Mouse (Mus musculus) liver, embryonic 15.5 days (tissue): ENCODE data around the gene Dock11. TPM values are rescaled to one million over a fixed set of nuclear protein-coding genes. Genes with fewer than 3 reads are reported as not detected.
A peak's percentile ranks its signal among the peaks of the same experiment; 100 is the strongest.

Experiments used
- ATAC-seq: fragments of 200-750 bp; cut with Nextera tagmentation; 2 replicates; pipeline ENCODE4 v1.8.0; 2017; ENCODE audit warnings: moderate number of reproducible peaks, mild to moderate bottlenecking, moderate library complexity; ENCODE audit not compliant: insufficient read depth
- H3K27ac ChIP-seq: fragments of 300-500 bp; sonication (generic); replicated peaks from 2 replicates; pipeline ENCODE4 v1.5.1; 2015; ENCODE audit warnings: mild to moderate bottlenecking, inconsistent platforms
- H3K27me3 ChIP-seq: fragments of 300-500 bp; sonication (generic); 2 replicates; pipeline ENCODE4 v1.6.1; 2015; ENCODE audit warnings: mild to moderate bottlenecking, inconsistent platforms
- H3K36me3 ChIP-seq: fragments of 300-500 bp; sonication (generic); replicated peaks from 2 replicates; pipeline ENCODE4 v1.6.1; 2015; ENCODE audit warnings: moderate library complexity, mild to moderate bottlenecking, inconsistent platforms
- H3K4me1 ChIP-seq: fragments of 300-500 bp; sonication (generic); replicated peaks from 2 replicates; pipeline ENCODE4 v1.6.1; 2015; ENCODE audit warnings: inconsistent platforms
- H3K4me2 ChIP-seq: fragments of 300-500 bp; sonication (generic); 2 replicates; pipeline ENCODE4 v1.6.1; 2015; ENCODE audit warnings: moderate library complexity, mild to moderate bottlenecking, inconsistent platforms
- H3K4me3 ChIP-seq: fragments of 300-500 bp; sonication (generic); replicated peaks from 2 replicates; pipeline ENCODE4 v1.5.1; 2015; ENCODE audit warnings: mild to moderate bottlenecking, inconsistent platforms
- H3K9ac ChIP-seq: fragments of 300-500 bp; sonication (generic); 2 replicates; pipeline ENCODE4 v1.6.1; 2015; ENCODE audit warnings: moderate library complexity, mild to moderate bottlenecking, inconsistent platforms
- H3K9me3 ChIP-seq: fragments of 300-500 bp; sonication (generic); replicated peaks from 2 replicates; pipeline ENCODE4 v1.6.1; 2016; ENCODE audit warnings: inconsistent platforms
- WGBS: fragments of 180-500 bp; shearing (Covaris S2); methylation state at CpG from one replicate; pipeline ENCODE4 v1.1.7; 2015; ENCODE audit warnings: mixed read lengths; ENCODE audit not compliant: insufficient replicate concordance; 5-methylcytosine and 5-hydroxymethylcytosine counted together
- polyA plus RNA-seq: library from polyadenylated mRNA; unstranded; fragments of >200 nt; fragmentation: Nextera tagmentation; extraction: Ambion mirVana; gene quantifications from 2 replicates; pipeline ENCODE4 v1.2.1, GENCODE M21; 2015

Gene Dock11
- polyA plus RNA-seq = 2.4 and 2.9 TPM in 2 replicates

GRCm38 (mm10) chrX:35888087-35888895, at the start of gene Dock11:
Gene Dock11, plus strand, starts transcription at chrX:35888832.
- Histone ChIP-seq H3K27me3 (peaks cover 21% of the 10 kb centered on the region), H3K36me3 (no peaks in the 10 kb centered on the region), H3K9me3 (no peaks in the 10 kb centered on the region), H3K27ac (no peak within 1 kb of the TSS), H3K4me2 (peak within 1 kb of the TSS; percentile 58), H3K4me3 (peak within 1 kb of the TSS; percentile 53), H3K4me1 (no peaks in the 10 kb centered on the region), H3K9ac (peak within 1 kb of the TSS; percentile 21; the same call in 1 of the 2 replicates)
- ATAC-seq = peak; percentile 52; the same call in 1 of the 2 replicates
- WGBS = 15% methylated on average over 35 of the region's 38 CpGs

DNA sequence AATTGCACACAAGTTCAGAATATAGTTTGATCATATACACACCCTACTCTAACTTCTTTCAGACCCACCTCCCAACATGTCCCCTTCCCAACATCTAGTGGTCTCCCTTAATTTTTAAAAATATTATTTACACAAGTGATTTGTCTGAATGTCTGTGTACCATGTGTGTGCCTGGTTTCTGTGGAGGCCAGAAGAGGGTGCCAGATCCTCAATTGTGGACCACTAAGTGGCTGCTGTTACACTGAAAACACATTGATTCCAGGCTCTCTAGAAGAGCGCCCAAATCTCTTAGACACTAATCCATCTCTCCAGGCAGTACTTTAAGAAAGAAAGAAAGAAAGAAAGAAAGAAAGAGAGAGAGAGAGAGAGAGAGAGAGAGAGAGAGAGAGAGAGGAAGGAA, 8.9 kb upstream of the Dock11 start:
- 63% methylated on average over 1 of the region's 1 CpGs for WGBS

DNA sequence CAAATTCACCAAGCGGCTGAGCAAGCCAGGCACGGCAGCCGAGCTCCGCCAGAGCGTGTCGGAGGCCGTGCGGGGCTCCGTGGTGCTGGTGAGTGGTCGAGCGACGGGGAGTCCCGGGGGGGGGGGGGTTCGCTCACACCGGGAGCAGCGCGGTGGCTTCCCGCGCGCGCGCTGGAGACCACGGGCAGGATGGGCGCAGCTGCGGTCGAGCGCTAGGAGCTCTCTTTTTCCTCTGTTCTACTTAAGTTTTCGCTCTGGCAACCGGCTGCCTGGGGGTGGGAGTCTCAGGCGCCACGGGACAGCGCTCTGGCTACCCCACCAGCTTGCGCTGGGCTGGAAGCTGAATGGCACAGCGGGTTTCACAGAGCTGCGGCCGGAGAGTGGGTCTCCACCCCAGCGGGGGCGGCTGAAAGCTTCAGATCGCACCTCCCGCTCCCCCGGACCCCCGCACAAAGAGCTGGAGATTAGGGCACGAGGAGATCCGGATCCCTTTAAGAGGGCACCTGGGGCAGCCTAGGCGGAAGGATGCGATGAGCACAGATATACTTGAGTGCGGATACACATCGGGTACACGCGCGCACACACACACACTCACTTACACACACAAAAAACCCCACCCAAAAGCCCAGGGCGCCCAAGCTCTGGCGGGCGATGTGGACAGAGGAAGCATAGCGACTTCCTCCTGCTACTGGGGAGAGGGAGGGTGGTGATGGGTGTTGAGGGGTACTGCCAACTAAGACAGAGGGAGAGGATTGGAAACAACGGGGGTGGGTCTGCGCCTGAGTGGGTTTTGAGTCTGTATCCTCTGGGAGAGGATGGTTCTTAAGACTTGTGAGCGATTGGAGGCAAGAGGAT, 540 bp downstream of the Dock11 start:
- H3K27ac ChIP-seq = no peak overlapping the region

More for the DNA sequence above, 8.9 kb upstream of the Dock11 start:
- H3K9ac ChIP-seq = no peak overlapping the region
- H3K4me3 ChIP-seq = no peak overlapping the region
- H3K4me2 ChIP-seq = no peak overlapping the region
- H3K27me3 ChIP-seq = no peaks in the 10 kb centered on the region
- no peaks in the 10 kb centered on the region for H3K36me3 ChIP-seq
- H3K9me3 ChIP-seq = no peaks in the 10 kb centered on the region
- no peaks in the 10 kb centered on the region for H3K4me1 ChIP-seq
- no peak for ATAC-seq
- H3K27ac ChIP-seq = no peak overlapping the region

DNA sequence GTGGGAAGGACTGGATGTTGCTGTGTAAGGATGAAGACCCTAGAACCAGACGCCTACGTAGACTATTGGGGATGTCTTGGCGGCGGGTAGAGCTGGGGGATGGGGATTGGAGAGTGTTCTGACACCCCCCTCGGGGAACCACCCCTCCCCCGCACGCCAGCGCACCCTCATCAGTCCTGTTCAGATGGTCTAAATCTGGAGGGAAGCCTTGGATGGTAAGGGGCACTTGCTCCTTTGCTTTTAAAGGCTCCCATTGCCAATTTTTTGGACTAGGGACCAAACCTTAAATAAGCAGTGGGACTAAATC, 1.1 kb downstream of the Dock11 start:
- no peak for ATAC-seq
- Histone ChIP-seq H3K27me3 (peaks cover 21% of the 10 kb centered on the region), H3K4me2 (peak overlapping the region; percentile 58), H3K4me1 (no peaks in the 10 kb centered on the region), H3K36me3 (no peaks in the 10 kb centered on the region), H3K9ac (no peak overlapping the region), H3K9me3 (no peaks in the 10 kb centered on the region), H3K4me3 (peak overlapping the region; percentile 53), H3K27ac (no peak overlapping the region)
- 13% methylated on average over 8 of the region's 8 CpGs for WGBS

More for the DNA sequence above, 540 bp downstream of the Dock11 start:
- H3K4me1 ChIP-seq = no peaks in the 10 kb centered on the region
- peaks cover 21% of the 10 kb centered on the region for H3K27me3 ChIP-seq
- no peaks in the 10 kb centered on the region for H3K9me3 ChIP-seq
- peak overlapping the region; percentile 21; the same call in 1 of the 2 replicates for H3K9ac ChIP-seq
- peak overlapping the region; percentile 53 for H3K4me3 ChIP-seq
- H3K36me3 ChIP-seq = no peaks in the 10 kb centered on the region
- H3K4me2 ChIP-seq = peak overlapping the region; percentile 58
- no peak for ATAC-seq
- whole genome bisulfite sequencing = 14% methylated on average over 51 of the region's 58 CpGs

DNA sequence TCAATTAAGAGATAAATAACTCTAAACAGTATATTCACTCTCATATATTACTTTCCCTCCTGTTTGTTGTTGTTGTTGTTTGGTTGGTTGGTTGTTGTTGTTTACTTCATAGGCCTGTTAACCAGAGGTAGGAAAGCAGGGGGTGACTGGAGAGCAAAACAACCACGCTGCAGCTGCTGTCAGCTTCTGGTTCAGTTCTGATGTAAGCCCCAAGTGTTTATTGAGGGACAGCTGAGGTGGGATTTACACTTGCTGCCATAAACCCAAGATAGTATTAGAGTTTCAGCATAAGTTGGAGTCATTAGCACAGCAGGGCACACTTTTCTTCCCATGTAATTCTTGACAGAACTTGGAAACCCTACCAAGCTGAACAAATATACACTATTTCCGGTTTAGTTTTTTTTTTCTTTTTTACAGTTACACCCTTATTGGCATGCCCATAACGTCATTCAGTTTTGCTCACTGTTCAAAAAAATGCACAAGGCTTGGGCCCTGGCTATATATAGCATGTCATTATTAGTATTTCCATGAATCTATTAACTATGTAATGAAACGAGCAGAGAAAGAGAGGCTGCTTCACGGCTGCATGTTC, 3.0 kb downstream of the Dock11 start:
- H3K36me3 ChIP-seq = no peaks in the 10 kb centered on the region
- no peak for ATAC-seq
- no peak overlapping the region for H3K4me2 ChIP-seq
- no peak overlapping the region for H3K27ac ChIP-seq
- 49% methylated on average over 5 of the region's 5 CpGs for WGBS
- H3K4me1 ChIP-seq = no peaks in the 10 kb centered on the region
- H3K27me3 ChIP-seq = peaks cover 21% of the 10 kb centered on the region
- no peaks in the 10 kb centered on the region for H3K9me3 ChIP-seq
- H3K9ac ChIP-seq = no peak overlapping the region
- no peak overlapping the region for H3K4me3 ChIP-seq

- Histone ChIP-seq H3K4me1 (no peaks in the 10 kb centered on the region), H3K9ac (no peak overlapping the region), H3K4me3 (no peak overlapping the region), H3K9me3 (no peaks in the 10 kb centered on the region), H3K4me2 (no peak overlapping the region), H3K27me3 (peaks cover 21% of the 10 kb centered on the region), H3K27ac (no peak overlapping the region), H3K36me3 (no peaks in the 10 kb centered on the region)
- ATAC-seq = no peak
- WGBS = 52% methylated on average over 5 of the region's 5 CpGs
Observed at GRCm38 (mm10) chrX:35892377-35892776, 3.7 kb downstream of the Dock11 start.

DNA sequence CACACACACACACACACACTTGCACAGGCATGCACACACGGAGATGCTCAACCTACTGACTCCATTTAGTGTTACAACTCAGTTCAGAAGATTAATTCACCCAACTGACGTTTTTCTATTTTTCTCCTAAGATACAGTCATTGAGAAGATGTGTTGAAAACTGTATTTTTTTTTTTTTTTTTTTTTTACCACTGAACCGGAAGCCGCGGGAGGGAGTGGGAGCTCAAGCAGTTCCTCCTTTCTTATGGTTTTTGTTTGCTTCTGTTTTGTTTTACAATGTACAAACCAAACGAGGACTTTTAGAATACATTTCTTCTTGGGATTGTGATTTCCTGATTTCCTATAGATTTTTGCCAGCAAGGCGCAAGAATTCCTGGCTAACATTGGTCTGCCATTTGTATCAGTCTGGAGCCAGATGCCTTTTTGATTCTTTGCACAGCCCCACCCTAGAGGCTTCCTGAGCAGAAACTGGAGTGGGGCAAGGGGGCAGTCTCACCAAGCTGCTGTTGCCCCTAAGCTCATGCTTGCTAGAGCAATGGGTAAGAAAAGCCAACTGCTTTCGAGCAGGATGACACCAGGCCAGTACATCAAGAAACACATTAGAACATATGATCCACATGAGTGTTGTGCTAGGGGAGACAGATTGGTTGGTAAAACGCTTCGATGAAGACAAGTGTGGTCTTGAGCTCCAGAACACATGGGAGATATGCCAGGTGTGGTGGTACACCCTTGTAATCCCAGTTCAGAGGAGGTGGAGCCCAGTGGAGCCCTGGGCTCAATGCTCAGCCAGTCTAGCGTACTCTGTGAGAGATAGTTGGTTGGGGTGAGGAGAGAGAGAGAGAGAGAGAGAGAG, 9.2 kb downstream of the Dock11 start:
- Histone ChIP-seq H3K9ac (no peak overlapping the region), H3K9me3 (no peaks in the 10 kb centered on the region), H3K4me3 (no peak overlapping the region), H3K4me1 (no peaks in the 10 kb centered on the region), H3K4me2 (no peak overlapping the region), H3K36me3 (no peaks in the 10 kb centered on the region), H3K27ac (no peak overlapping the region), H3K27me3 (no peaks in the 10 kb centered on the region)
- no peak for ATAC-seq
- 30% methylated on average over 11 of the region's 11 CpGs for WGBS

DNA sequence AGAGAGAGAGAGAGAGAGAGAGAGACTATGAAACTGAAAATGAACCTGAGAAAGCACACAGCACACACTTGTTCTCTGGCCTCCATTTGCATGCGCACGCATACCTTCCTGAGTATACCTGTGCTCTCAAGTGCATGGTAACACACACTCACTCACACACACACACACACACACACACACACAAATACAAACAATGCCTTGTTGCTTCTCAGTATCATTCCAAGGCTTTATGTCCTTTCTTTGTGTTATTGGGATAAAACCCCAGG, 9.8 kb downstream of the Dock11 start:
- H3K27ac ChIP-seq = no peak overlapping the region
- H3K4me3 ChIP-seq = no peak overlapping the region
- H3K9me3 ChIP-seq = no peaks in the 10 kb centered on the region
- H3K36me3 ChIP-seq = no peaks in the 10 kb centered on the region
- H3K4me2 ChIP-seq = no peak overlapping the region
- H3K27me3 ChIP-seq = no peaks in the 10 kb centered on the region
- no peak overlapping the region for H3K9ac ChIP-seq
- ATAC-seq = no peak
- WGBS = 72% methylated on average over 2 of the region's 2 CpGs
- no peaks in the 10 kb centered on the region for H3K4me1 ChIP-seq

- 22% methylated on average over 7 of the region's 7 CpGs for WGBS
- Histone ChIP-seq H3K4me1 (no peaks in the 10 kb centered on the region), H3K36me3 (no peaks in the 10 kb centered on the region), H3K9ac (no peak overlapping the region), H3K4me2 (no peak overlapping the region), H3K4me3 (no peak overlapping the region), H3K27me3 (no peaks in the 10 kb centered on the region), H3K27ac (no peak overlapping the region), H3K9me3 (no peaks in the 10 kb centered on the region)
- no peak for ATAC-seq
Observed at GRCm38 (mm10) chrX:35904352-35904751, 15.7 kb downstream of the Dock11 start.

DNA sequence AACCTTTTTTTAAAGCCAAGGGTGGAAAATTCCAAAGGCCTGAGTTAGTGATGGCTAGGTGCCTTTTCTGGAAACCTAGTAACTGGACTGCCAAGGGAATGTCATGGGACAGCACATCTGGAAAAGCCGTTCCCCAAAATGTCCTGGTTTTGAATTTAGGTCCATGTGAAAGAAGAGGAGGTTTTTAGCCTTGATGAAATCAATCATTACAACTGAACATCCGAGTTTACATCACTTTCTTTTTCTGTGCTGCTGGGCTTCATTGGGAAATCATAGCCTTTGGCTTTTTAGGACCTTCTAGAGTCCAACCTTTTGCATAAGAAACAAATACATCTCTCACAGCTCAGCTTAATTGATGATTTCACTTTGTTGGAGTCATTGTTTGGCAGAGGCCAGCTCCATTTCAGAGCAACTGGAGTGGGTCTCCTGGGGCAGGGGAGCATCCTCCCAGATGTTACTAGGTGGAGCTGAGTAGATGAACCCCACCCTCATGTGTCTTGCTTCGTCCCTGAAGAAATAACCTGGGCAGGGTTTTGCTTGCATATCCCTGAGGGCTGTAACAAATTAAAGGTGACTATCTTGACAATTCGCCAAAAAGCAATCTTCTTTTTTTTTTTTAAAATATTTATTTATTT, 18.2 kb downstream of the Dock11 start:
- Histone ChIP-seq H3K4me1 (no peaks in the 10 kb centered on the region), H3K27ac (no peak overlapping the region), H3K4me3 (no peak overlapping the region), H3K27me3 (no peaks in the 10 kb centered on the region), H3K9ac (no peak overlapping the region), H3K36me3 (no peaks in the 10 kb centered on the region), H3K4me2 (no peak overlapping the region), H3K9me3 (no peaks in the 10 kb centered on the region)
- ATAC-seq = no peak
- WGBS = 48% methylated on average over 4 of the region's 4 CpGs
